Mouse (Mus musculus): Measurements from ENCODE around the gene Pigu. TPM values are rescaled to one million over a fixed set of nuclear protein-coding genes. Genes with fewer than 3 reads are reported as not detected.
A peak's percentile ranks its signal among the peaks of the same experiment; 100 is the strongest.

The Pigu gene
- polyA plus RNA-seq, 1 experiment from 2014 or later = 60.2 TPM

GRCm38 (mm10) chr2:155376191-155376590 is 19.0 kb upstream of the Pigu start:
- Histone ChIP-seq H3K4me3 (ENCODE audit: low read depth, low read length) (no peak overlapping the region), H3K27me3 (ENCODE audit: control insufficient read depth, insufficient read depth, low read length) (peaks cover 11% of the 10 kb centered on the region; the same call in 1 of the 2 replicates), H3K4me1 (ENCODE audit: control insufficient read depth, insufficient read depth, low read length) (no peaks in the 10 kb centered on the region), H3K9ac (ENCODE audit: low read depth, low read length) (no peak overlapping the region), H3K36me3 (ENCODE audit: control insufficient read depth, insufficient read depth, low read length) (no peaks in the 10 kb centered on the region), H3K9me3 (replicated peaks; ENCODE audit: control insufficient read depth, low read length) (no peaks in the 10 kb centered on the region), H3K27ac (ENCODE audit: low read depth, low read length) (no peak overlapping the region), H3K4me2 (no peak overlapping the region)
- no peak for ATAC-seq (replicated peaks; ENCODE audit: insufficient number of reproducible peaks, low FRiP score, low TSS enrichment)
- WGBS (ENCODE audit: insufficient replicate concordance) = 68% methylated on average over 10 of the region's 10 CpGs

- Histone ChIP-seq H3K9me3 (replicated peaks; ENCODE audit: control insufficient read depth, low read length) (no peaks in the 10 kb centered on the region), H3K4me3 (ENCODE audit: low read depth, low read length) (no peak overlapping the region), H3K4me1 (ENCODE audit: control insufficient read depth, insufficient read depth, low read length) (peaks cover 4% of the 10 kb centered on the region), H3K9ac (ENCODE audit: low read depth, low read length) (no peak overlapping the region), H3K36me3 (ENCODE audit: control insufficient read depth, insufficient read depth, low read length) (no peaks in the 10 kb centered on the region), H3K4me2 (no peak overlapping the region), H3K27ac (ENCODE audit: low read depth, low read length) (no peak overlapping the region), H3K27me3 (ENCODE audit: control insufficient read depth, insufficient read depth, low read length) (peaks cover 5% of the 10 kb centered on the region; the same call in 1 of the 2 replicates)
- no peak for ATAC-seq (replicated peaks; ENCODE audit: insufficient number of reproducible peaks, low FRiP score, low TSS enrichment)
These were observed 17.3 kb upstream of the Pigu start for GRCm38 (mm10) chr2:155374521-155374920.

GRCm38 (mm10) chr2:155373886-155374285 is 16.7 kb upstream of the Pigu start:
- Histone ChIP-seq H3K36me3 (ENCODE audit: control insufficient read depth, insufficient read depth, low read length) (no peaks in the 10 kb centered on the region), H3K27me3 (ENCODE audit: control insufficient read depth, insufficient read depth, low read length) (peaks cover 2% of the 10 kb centered on the region; the same call in 1 of the 2 replicates), H3K4me1 (ENCODE audit: control insufficient read depth, insufficient read depth, low read length) (peaks cover 8% of the 10 kb centered on the region), H3K4me2 (no peak overlapping the region), H3K27ac (ENCODE audit: low read depth, low read length) (no peak overlapping the region), H3K9ac (ENCODE audit: low read depth, low read length) (no peak overlapping the region), H3K9me3 (replicated peaks; ENCODE audit: control insufficient read depth, low read length) (no peaks in the 10 kb centered on the region), H3K4me3 (ENCODE audit: low read depth, low read length) (no peak overlapping the region)
- no peak for ATAC-seq (replicated peaks; ENCODE audit: insufficient number of reproducible peaks, low FRiP score, low TSS enrichment)
- WGBS (ENCODE audit: insufficient replicate concordance) = 76% methylated on average over 1 of the region's 1 CpGs

- H3K36me3 ChIP-seq (ENCODE audit: control insufficient read depth, insufficient read depth, low read length) = no peaks in the 10 kb centered on the region
- no peak overlapping the region for H3K4me3 ChIP-seq (ENCODE audit: low read depth, low read length)
- H3K9me3 ChIP-seq (replicated peaks; ENCODE audit: control insufficient read depth, low read length) = no peaks in the 10 kb centered on the region
- peaks cover 8% of the 10 kb centered on the region for H3K4me1 ChIP-seq (ENCODE audit: control insufficient read depth, insufficient read depth, low read length)
- ATAC-seq (replicated peaks; ENCODE audit: insufficient number of reproducible peaks, low FRiP score, low TSS enrichment) = no peak
- no peak overlapping the region for H3K27ac ChIP-seq (ENCODE audit: low read depth, low read length)
- no peak overlapping the region for H3K4me2 ChIP-seq
- no peaks in the 10 kb centered on the region for H3K27me3 ChIP-seq (ENCODE audit: control insufficient read depth, insufficient read depth, low read length)
- WGBS (ENCODE audit: insufficient replicate concordance) = 61% methylated on average over 1 of the region's 1 CpGs
- no peak overlapping the region for H3K9ac ChIP-seq (ENCODE audit: low read depth, low read length)
These were observed 16.1 kb upstream of the Pigu start for GRCm38 (mm10) chr2:155373302-155373701.

- WGBS (ENCODE audit: insufficient replicate concordance) = 36% methylated on average over 4 of the region's 4 CpGs
- Histone ChIP-seq H3K9ac (ENCODE audit: low read depth, low read length) (no peak overlapping the region), H3K36me3 (ENCODE audit: control insufficient read depth, insufficient read depth, low read length) (no peaks in the 10 kb centered on the region), H3K4me3 (ENCODE audit: low read depth, low read length) (no peak overlapping the region), H3K4me2 (no peak overlapping the region), H3K27ac (ENCODE audit: low read depth, low read length) (peak overlapping the region; percentile 46), H3K9me3 (replicated peaks; ENCODE audit: control insufficient read depth, low read length) (no peaks in the 10 kb centered on the region), H3K4me1 (ENCODE audit: control insufficient read depth, insufficient read depth, low read length) (peaks cover 8% of the 10 kb centered on the region), H3K27me3 (ENCODE audit: control insufficient read depth, insufficient read depth, low read length) (no peaks in the 10 kb centered on the region)
- no peak for ATAC-seq (replicated peaks; ENCODE audit: insufficient number of reproducible peaks, low FRiP score, low TSS enrichment)
These were observed 15.2 kb upstream of the Pigu start for GRCm38 (mm10) chr2:155372451-155372850.

GRCm38 (mm10) chr2:155369333-155369883 is 12.2 kb upstream of the Pigu start:
- Histone ChIP-seq H3K27me3 (ENCODE audit: control insufficient read depth, insufficient read depth, low read length) (no peaks in the 10 kb centered on the region), H3K9ac (ENCODE audit: low read depth, low read length) (no peak overlapping the region), H3K27ac (ENCODE audit: low read depth, low read length) (peak overlapping the region; percentile 68), H3K9me3 (replicated peaks; ENCODE audit: control insufficient read depth, low read length) (no peaks in the 10 kb centered on the region), H3K36me3 (ENCODE audit: control insufficient read depth, insufficient read depth, low read length) (no peaks in the 10 kb centered on the region), H3K4me3 (ENCODE audit: low read depth, low read length) (no peak overlapping the region), H3K4me1 (ENCODE audit: control insufficient read depth, insufficient read depth, low read length) (peaks cover 8% of the 10 kb centered on the region), H3K4me2 (no peak overlapping the region)
- ATAC-seq (replicated peaks; ENCODE audit: insufficient number of reproducible peaks, low FRiP score, low TSS enrichment) = peak; percentile 57; the same call in 1 of the 2 replicates
- 39% methylated on average over 7 of the region's 7 CpGs for WGBS (ENCODE audit: insufficient replicate concordance)

GRCm38 (mm10) chr2:155367635-155368284 is 10.5 kb upstream of the Pigu start:
- Histone ChIP-seq H3K9me3 (replicated peaks; ENCODE audit: control insufficient read depth, low read length) (no peaks in the 10 kb centered on the region), H3K9ac (ENCODE audit: low read depth, low read length) (no peak overlapping the region), H3K4me1 (ENCODE audit: control insufficient read depth, insufficient read depth, low read length) (peaks cover 8% of the 10 kb centered on the region), H3K36me3 (ENCODE audit: control insufficient read depth, insufficient read depth, low read length) (no peaks in the 10 kb centered on the region), H3K27me3 (ENCODE audit: control insufficient read depth, insufficient read depth, low read length) (no peaks in the 10 kb centered on the region), H3K4me2 (no peak overlapping the region), H3K27ac (ENCODE audit: low read depth, low read length) (no peak overlapping the region), H3K4me3 (ENCODE audit: low read depth, low read length) (no peak overlapping the region)
- ATAC-seq (replicated peaks; ENCODE audit: insufficient number of reproducible peaks, low FRiP score, low TSS enrichment) = no peak
- WGBS (ENCODE audit: insufficient replicate concordance) = 71% methylated on average over 7 of the region's 7 CpGs

GRCm38 (mm10) chr2:155357686-155358399 is 613 bp upstream of the Pigu start:
- Histone ChIP-seq H3K4me1 (ENCODE audit: control insufficient read depth, insufficient read depth, low read length) (peaks cover 7% of the 10 kb centered on the region; the same call in 1 of the 2 replicates), H3K36me3 (ENCODE audit: control insufficient read depth, insufficient read depth, low read length) (no peaks in the 10 kb centered on the region), H3K9ac (ENCODE audit: low read depth, low read length) (peak overlapping the region; percentile 87), H3K27me3 (ENCODE audit: control insufficient read depth, insufficient read depth, low read length) (no peaks in the 10 kb centered on the region), H3K9me3 (replicated peaks; ENCODE audit: control insufficient read depth, low read length) (no peaks in the 10 kb centered on the region), H3K4me2 (peak overlapping the region; percentile 87), H3K4me3 (ENCODE audit: low read depth, low read length) (peak overlapping the region; percentile 92), H3K27ac (ENCODE audit: low read depth, low read length) (no peak overlapping the region)
- no peak for ATAC-seq (replicated peaks; ENCODE audit: insufficient number of reproducible peaks, low FRiP score, low TSS enrichment)
- 25% methylated on average over 14 of the region's 14 CpGs for WGBS (ENCODE audit: insufficient replicate concordance)

Data from heart, embryonic 11.5 days (tissue).